Mouse (Mus musculus) lung, embryonic 15.5 days (tissue): ENCODE data around the gene Cxcl17. TPM values are rescaled to one million over a fixed set of nuclear protein-coding genes. Genes with fewer than 3 reads are reported as not detected.
"Not testable (repeated sequence)": the region's sequence is repeated elsewhere in the genome, so short reads cannot be mapped to it uniquely, and the experiment has no call there.

Experiments
- ATAC-seq: fragments of 200-750 bp; cut with Nextera tagmentation; 2 replicates; pipeline ENCODE4 v1.8.0; 2017; ENCODE audit warnings: moderate number of reproducible peaks, borderline replicate concordance; ENCODE audit not compliant: low FRiP score, low TSS enrichment; ENCODE audit errors: extremely low read depth
- H3K27ac ChIP-seq: fragments of 300-500 bp; sonication (generic); 2 replicates; pipeline ENCODE4 v1.5.1; 2015; ENCODE audit warnings: moderate library complexity, mild to moderate bottlenecking, inconsistent platforms
- H3K27me3 ChIP-seq: fragments of 300-500 bp; sonication (generic); 2 replicates; pipeline ENCODE4 v1.6.1; 2015; ENCODE audit warnings: inconsistent platforms
- H3K36me3 ChIP-seq: fragments of 300-500 bp; sonication (generic); 2 replicates; pipeline ENCODE4 v1.6.1; 2015; ENCODE audit warnings: inconsistent platforms
- H3K4me1 ChIP-seq: fragments of 300-500 bp; sonication (generic); 2 replicates; pipeline ENCODE4 v1.6.1; 2015; ENCODE audit warnings: inconsistent platforms
- H3K4me2 ChIP-seq: fragments of 300-500 bp; sonication (generic); 2 replicates; pipeline ENCODE4 v1.6.1; 2015; ENCODE audit warnings: inconsistent platforms, mild to moderate bottlenecking, moderate library complexity
- H3K4me3 ChIP-seq: fragments of 300-500 bp; sonication (generic); 2 replicates; pipeline ENCODE4 v1.5.1; 2015; ENCODE audit warnings: mild to moderate bottlenecking, inconsistent platforms
- H3K9ac ChIP-seq: fragments of 300-500 bp; sonication (generic); 2 replicates; pipeline ENCODE4 v1.6.1; 2015; ENCODE audit warnings: inconsistent platforms
- H3K9me3 ChIP-seq: fragments of 300-500 bp; sonication (generic); 2 replicates; pipeline ENCODE4 v1.6.1; 2016; ENCODE audit warnings: inconsistent platforms
- WGBS: fragments of 180-500 bp; shearing (Covaris S2); methylation state at CpG from one replicate; pipeline ENCODE4 v1.1.7; 2015; 5-methylcytosine and 5-hydroxymethylcytosine counted together
- polyA plus RNA-seq: library from polyadenylated mRNA; unstranded; fragments of >200 nt; fragmentation: Nextera tagmentation; extraction: Ambion mirVana; gene quantifications from 2 replicates; pipeline ENCODE4 v1.2.1, GENCODE M21; 2015

Gene Cxcl17
- polyA plus RNA-seq, 1 experiment from 2014 or later = 0.34 TPM

- no peaks in the 10 kb centered on the region for H3K4me1 ChIP-seq
- no peak overlapping the region for H3K9ac ChIP-seq
- WGBS = 76% methylated on average over 8 of the region's 8 CpGs
- no peak overlapping the region for H3K4me3 ChIP-seq
- H3K9me3 ChIP-seq = no peaks in the 10 kb centered on the region
- no peak for ATAC-seq
- H3K4me2 ChIP-seq = no peak overlapping the region
- peaks cover 13% of the 10 kb centered on the region; the same call in 1 of the 2 replicates for H3K27me3 ChIP-seq
- no peaks in the 10 kb centered on the region for H3K36me3 ChIP-seq
- no peak overlapping the region for H3K27ac ChIP-seq
Measured at GRCm38 (mm10) chr7:25419536-25419935, 6.8 kb upstream of the Cxcl17 start.

- 74% methylated on average over 1 of the region's 1 CpGs for WGBS
- no peaks in the 10 kb centered on the region for H3K4me1 ChIP-seq
- no peak overlapping the region for H3K9ac ChIP-seq
- no peaks in the 10 kb centered on the region for H3K9me3 ChIP-seq
- no peak for ATAC-seq
- peaks cover 4% of the 10 kb centered on the region; the same call in 1 of the 2 replicates for H3K27me3 ChIP-seq
- H3K4me2 ChIP-seq = no peak overlapping the region
- no peaks in the 10 kb centered on the region for H3K36me3 ChIP-seq
- no peak overlapping the region for H3K27ac ChIP-seq
- H3K4me3 ChIP-seq = no peak overlapping the region
Measured at GRCm38 (mm10) chr7:25417597-25417996, 4.9 kb upstream of the Cxcl17 start.

- 76% methylated on average over 3 of the region's 3 CpGs for WGBS
- H3K27me3 ChIP-seq = no peaks in the 10 kb centered on the region
Measured at GRCm38 (mm10) chr7:25411861-25412260, 825 bp downstream of the Cxcl17 start.

DNA sequence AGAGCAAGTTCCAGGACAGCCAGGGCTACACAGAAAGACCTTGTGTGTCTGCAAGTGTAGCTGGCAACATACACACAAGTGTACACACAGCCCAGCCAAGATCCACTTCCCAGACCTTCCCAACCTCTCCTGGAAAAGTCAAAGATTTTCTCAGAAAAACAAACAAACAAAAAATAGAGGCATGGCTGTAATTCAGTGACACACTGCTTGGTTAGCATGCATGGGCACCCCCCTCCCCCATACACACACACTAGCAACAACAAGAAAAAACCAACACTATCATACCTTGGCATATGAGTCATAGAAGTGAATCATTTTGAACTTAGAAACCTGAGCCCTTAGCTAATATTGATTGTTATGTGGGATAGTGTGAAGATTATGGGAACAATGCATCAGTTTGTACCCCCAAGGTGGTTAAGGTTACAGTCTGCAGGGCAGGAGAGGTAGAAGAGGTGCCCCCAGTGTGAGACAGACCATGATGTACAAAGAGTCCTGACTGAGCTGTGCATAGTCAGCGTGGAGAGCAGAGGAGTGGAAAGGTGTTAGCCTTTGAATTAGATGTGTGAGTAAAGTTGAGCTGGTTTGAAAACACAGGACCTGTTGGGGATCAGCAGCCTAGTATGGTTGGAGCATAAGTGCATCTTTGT, 1.6 kb downstream of the Cxcl17 start:
- Histone ChIP-seq H3K9me3 (no peaks in the 10 kb centered on the region), H3K4me1 (no peaks in the 10 kb centered on the region), H3K4me2 (no peak overlapping the region), H3K9ac (no peak overlapping the region), H3K27me3 (no peaks in the 10 kb centered on the region), H3K36me3 (no peaks in the 10 kb centered on the region), H3K27ac (no peak overlapping the region), H3K4me3 (no peak overlapping the region)
- ATAC-seq = no peak
- 80% methylated on average over 1 of the region's 1 CpGs for WGBS

More at GRCm38 (mm10) chr7:25411861-25412260, 825 bp downstream of the Cxcl17 start:
- H3K4me3 ChIP-seq = no peak overlapping the region
- ATAC-seq = no peak
- H3K4me1 ChIP-seq = no peaks in the 10 kb centered on the region
- no peaks in the 10 kb centered on the region for H3K9me3 ChIP-seq
- no peak overlapping the region for H3K4me2 ChIP-seq
- H3K27ac ChIP-seq = no peak overlapping the region
- no peak overlapping the region for H3K9ac ChIP-seq
- H3K36me3 ChIP-seq = no peaks in the 10 kb centered on the region

DNA sequence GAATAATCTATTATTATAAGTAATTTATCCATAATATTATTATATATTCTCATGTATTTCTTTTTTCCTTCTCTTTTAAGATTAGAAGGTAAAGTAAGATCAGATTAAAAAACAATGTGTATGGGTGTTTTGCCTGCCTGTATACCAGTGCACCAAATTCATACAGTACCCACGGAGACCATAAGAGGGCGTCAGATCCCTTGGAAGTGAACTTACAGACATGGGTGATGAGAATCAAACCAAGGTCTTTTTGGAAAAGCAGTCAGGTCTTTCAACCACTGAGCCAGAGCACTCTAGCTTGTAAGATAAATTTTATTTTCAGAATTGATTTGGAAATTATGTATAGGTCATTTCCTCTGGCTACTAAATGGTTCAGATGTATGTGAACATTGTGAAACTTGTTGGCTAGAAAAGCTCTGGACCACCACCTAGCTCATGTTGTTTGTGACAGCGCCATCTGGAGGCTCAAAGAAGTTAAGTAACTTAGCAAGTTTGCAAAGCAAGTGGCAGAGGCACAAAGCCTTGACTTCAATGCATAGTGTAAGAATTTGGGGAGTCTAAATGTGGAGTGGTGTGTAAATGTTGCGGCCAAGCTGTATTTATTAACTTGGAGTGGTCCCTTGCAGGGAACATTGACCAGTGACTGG, 3.4 kb downstream of the Cxcl17 start:
- no peak for ATAC-seq
- 49% methylated on average over 4 of the region's 4 CpGs for WGBS
- no peaks in the 10 kb centered on the region for H3K27me3 ChIP-seq

DNA sequence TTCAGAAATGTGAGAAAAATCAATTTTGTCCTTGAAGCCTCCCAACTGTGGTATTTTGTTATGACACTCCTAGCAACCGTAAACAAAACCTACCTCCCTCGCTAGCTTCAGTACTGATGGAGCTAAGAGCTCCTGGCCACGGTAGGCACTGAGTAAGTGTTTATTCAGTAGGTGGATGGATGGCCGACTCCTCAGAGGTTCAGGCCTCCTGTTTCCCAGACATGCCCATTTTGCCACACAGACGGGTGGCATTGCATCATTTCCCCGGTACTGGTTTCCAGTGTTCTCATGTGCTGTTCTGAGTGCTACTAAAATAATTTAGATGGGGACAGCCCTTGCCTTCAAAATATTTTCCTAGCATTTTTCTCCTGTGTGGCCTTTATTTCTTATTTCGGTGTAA, 6.2 kb downstream of the Cxcl17 start:
- 68% methylated on average over 7 of the region's 7 CpGs for WGBS
- no peaks in the 10 kb centered on the region for H3K27me3 ChIP-seq

More for the DNA sequence above, 3.4 kb downstream of the Cxcl17 start:
- Histone ChIP-seq H3K4me1 (no peaks in the 10 kb centered on the region), H3K9me3 (no peaks in the 10 kb centered on the region), H3K27ac (no peak overlapping the region), H3K9ac (no peak overlapping the region), H3K4me3 (no peak overlapping the region), H3K4me2 (no peak overlapping the region), H3K36me3 (no peaks in the 10 kb centered on the region)

GRCm38 (mm10) chr7:25402671-25403101, 10.0 kb downstream of the Cxcl17 start:
- H3K27ac ChIP-seq = no peak overlapping the region
- no peaks in the 10 kb centered on the region for H3K36me3 ChIP-seq
- H3K4me1 ChIP-seq = peaks cover 4% of the 10 kb centered on the region
- H3K4me3 ChIP-seq = no peak overlapping the region
- peak; percentile 57; the same call in 1 of the 2 replicates for ATAC-seq
- no peaks in the 10 kb centered on the region for H3K9me3 ChIP-seq
- 0% methylated on average over 2 of the region's 2 CpGs for WGBS
- no peak overlapping the region for H3K9ac ChIP-seq
- H3K4me2 ChIP-seq = no peak overlapping the region
- no peaks in the 10 kb centered on the region for H3K27me3 ChIP-seq

More for the DNA sequence above, 6.2 kb downstream of the Cxcl17 start:
- Histone ChIP-seq H3K4me2 (no peak overlapping the region), H3K4me3 (no peak overlapping the region), H3K9me3 (no peaks in the 10 kb centered on the region), H3K4me1 (peaks cover 2% of the 10 kb centered on the region; the same call in 1 of the 2 replicates), H3K9ac (no peak overlapping the region), H3K36me3 (no peaks in the 10 kb centered on the region), H3K27ac (no peak overlapping the region)
- no peak for ATAC-seq

DNA sequence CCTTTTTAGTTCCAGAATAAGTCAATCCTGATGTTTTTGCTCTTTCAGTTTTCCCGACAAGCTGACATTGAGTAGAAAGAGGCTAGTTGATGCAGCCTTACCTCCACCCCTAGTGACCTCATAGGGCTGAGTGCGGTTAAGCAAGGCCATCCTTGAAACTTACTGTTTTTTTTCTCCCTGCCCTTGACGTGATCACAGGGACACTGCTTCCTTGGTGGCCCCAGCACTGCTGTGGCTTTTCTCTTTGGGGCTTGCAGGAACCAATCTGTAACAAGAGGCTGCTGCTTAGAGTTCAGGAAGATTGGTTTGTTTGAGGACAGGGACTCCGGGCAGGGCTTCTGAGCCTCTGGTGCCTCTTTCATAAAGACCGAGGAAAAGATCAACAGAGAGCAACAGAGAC, 10.7 kb downstream of the Cxcl17 start:
- Histone ChIP-seq H3K36me3 (no peaks in the 10 kb centered on the region), H3K9me3 (no peaks in the 10 kb centered on the region), H3K4me1 (peaks cover 7% of the 10 kb centered on the region), H3K9ac (no peak overlapping the region), H3K27me3 (no peaks in the 10 kb centered on the region), H3K27ac (no peak overlapping the region), H3K4me3 (no peak overlapping the region), H3K4me2 (no peak overlapping the region)
- WGBS = 46% methylated on average over 5 of the region's 5 CpGs
- no peak for ATAC-seq

DNA sequence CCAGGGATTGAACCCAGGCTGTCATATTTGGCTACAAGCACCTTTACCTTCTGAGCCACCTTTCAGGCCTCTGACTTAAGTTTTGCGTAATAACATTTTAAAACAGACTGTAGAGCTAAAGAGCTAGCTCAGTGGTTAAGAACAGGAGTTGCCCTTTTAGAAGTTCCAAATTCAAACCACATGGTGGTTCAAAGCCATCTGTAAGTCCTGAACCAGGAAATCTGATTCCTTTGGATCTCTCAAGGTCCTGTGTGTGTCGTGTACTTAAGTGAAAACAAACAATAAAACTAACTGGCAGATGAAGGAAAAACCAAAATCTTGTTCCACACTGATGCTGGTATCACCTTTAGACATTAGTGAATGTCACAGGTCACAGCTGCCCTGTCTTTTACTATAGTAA, 11.1 kb downstream of the Cxcl17 start:
- H3K27ac ChIP-seq = no peak overlapping the region
- no peaks in the 10 kb centered on the region for H3K27me3 ChIP-seq
- ATAC-seq = no peak
- no peak overlapping the region for H3K4me3 ChIP-seq
- no peak overlapping the region for H3K4me2 ChIP-seq
- WGBS = 48% methylated on average over 2 of the region's 2 CpGs
- H3K9ac ChIP-seq = no peak overlapping the region
- H3K4me1 ChIP-seq = peaks cover 10% of the 10 kb centered on the region
- H3K9me3 ChIP-seq = no peaks in the 10 kb centered on the region
- no peaks in the 10 kb centered on the region for H3K36me3 ChIP-seq

DNA sequence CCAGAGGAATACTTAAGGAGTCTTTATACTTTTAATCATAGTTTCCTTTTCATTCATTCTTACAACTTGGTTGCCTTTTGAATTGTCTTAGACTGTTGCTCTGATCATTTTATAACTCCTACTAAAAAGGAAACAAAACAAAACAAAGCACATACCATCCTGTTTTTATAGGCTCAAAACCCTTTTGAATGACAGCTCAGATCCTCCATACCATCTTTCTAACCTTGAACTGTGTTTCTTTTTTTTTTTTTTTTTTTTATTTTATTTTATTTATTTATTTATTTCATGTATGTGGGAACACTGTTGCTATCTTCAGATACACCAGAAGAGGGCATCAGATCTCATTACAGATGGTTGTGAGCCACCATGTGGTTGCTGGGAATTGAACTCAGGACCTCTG, 13.7 kb downstream of the Cxcl17 start:
- H3K4me3 ChIP-seq, H3K4me2 ChIP-seq, H3K27ac ChIP-seq, H3K36me3 ChIP-seq, H3K9me3 ChIP-seq, ATAC-seq, H3K9ac ChIP-seq, H3K27me3 ChIP-seq: not testable (repeated sequence)
- H3K4me1 ChIP-seq = peaks cover 25% of the 10 kb centered on the region

DNA sequence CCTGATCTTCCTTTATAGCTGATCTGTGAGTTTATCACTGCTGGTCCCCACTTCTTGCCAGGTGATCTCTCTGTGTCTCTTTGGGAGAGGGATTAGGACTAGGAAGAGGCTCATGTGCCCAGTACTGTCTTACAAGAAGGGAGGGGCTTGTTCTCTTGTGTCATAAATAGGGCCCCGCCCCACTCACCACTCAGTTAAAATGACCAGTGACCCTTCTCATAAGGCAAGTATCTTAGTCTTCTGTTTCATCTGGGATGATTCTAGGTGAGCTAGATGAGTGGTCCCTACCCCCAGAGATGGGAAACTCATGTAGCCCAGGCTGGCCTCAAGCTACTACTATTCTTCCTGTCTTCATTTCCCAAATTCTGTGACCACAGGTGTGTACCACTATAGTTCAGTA, 14.1 kb downstream of the Cxcl17 start, which contains the start of gene Lipe:
Lipe (minus strand) TSS at position 101 of the 400 bp plus-strand sequence.
- WGBS = 91% methylated on average over 1 of the region's 1 CpGs
- Histone ChIP-seq H3K36me3 (no peaks in the 10 kb centered on the region), H3K9me3 (no peaks in the 10 kb centered on the region), H3K27me3 (no peaks in the 10 kb centered on the region), H3K27ac (no peak within 1 kb of the TSS), H3K9ac (no peak within 1 kb of the TSS), H3K4me1 (peaks cover 29% of the 10 kb centered on the region), H3K4me2 (no peak within 1 kb of the TSS), H3K4me3 (no peak within 1 kb of the TSS)
- no peak for ATAC-seq

GRCm38 (mm10) chr7:25396621-25397020, 16.1 kb downstream of the Cxcl17 start:
- Histone ChIP-seq H3K27me3 (no peaks in the 10 kb centered on the region), H3K9me3 (no peaks in the 10 kb centered on the region), H3K4me1 (peaks cover 31% of the 10 kb centered on the region), H3K36me3 (no peaks in the 10 kb centered on the region), H3K27ac (peak overlapping the region; percentile 60; the same call in 1 of the 2 replicates), H3K9ac (no peak overlapping the region), H3K4me3 (0 out of 2 replicates have a peak overlapping the region, but pooled peaks have one; percentile 76), H3K4me2 (peak overlapping the region; percentile 86; the same call in 1 of the 2 replicates)
- WGBS = 83% methylated on average over 14 of the region's 14 CpGs
- peak; percentile 6; the same call in 1 of the 2 replicates for ATAC-seq
